Mouse (Mus musculus): ENCODE data around the gene Ralgps1. TPM values are rescaled to one million over a fixed set of nuclear protein-coding genes. Genes with fewer than 3 reads are reported as not detected.

Ralgps1 gene
- polyA plus RNA-seq, 1 experiment from 2014 or later, result 1.1 TPM

- 54% methylated on average over 9 of the region's 9 CpGs for WGBS (ENCODE audit: insufficient replicate concordance)
- no peak overlapping the region for H3K9ac ChIP-seq (ENCODE audit: low read depth, low read length)
- H3K4me2 ChIP-seq (ENCODE audit: low read depth, low read length), result no peak overlapping the region
- ATAC-seq (ENCODE audit: low read depth), result peak; percentile 72
- H3K9me3 ChIP-seq (replicated peaks; ENCODE audit: control insufficient read depth, low read length), result no peaks in the 10 kb centered on the region
- H3K27ac ChIP-seq (ENCODE audit: low read length), result peak overlapping the region; percentile 39; the same call in 1 of the 2 replicates
- peaks cover 7% of the 10 kb centered on the region for H3K4me1 ChIP-seq (ENCODE audit: control insufficient read depth, low read depth, low read length)
- no peaks in the 10 kb centered on the region for H3K36me3 ChIP-seq (ENCODE audit: control insufficient read depth, insufficient read depth)
- H3K27me3 ChIP-seq (ENCODE audit: control insufficient read depth, insufficient read depth, low read depth, low read length), result no peaks in the 10 kb centered on the region
- H3K4me3 ChIP-seq (ENCODE audit: low read depth, low read length), result no peak overlapping the region
Measured at GRCm38 (mm10) chr2:33365703-33366471, 5.4 kb downstream of the Ralgps1 start.

- Histone ChIP-seq H3K9me3 (replicated peaks; ENCODE audit: control insufficient read depth, low read length) (no peaks in the 10 kb centered on the region), H3K4me3 (ENCODE audit: low read depth, low read length) (no peak overlapping the region), H3K4me1 (ENCODE audit: control insufficient read depth, low read depth, low read length) (peaks cover 7% of the 10 kb centered on the region), H3K27ac (ENCODE audit: low read length) (no peak overlapping the region; the same call in 1 of the 2 replicates), H3K27me3 (ENCODE audit: control insufficient read depth, insufficient read depth, low read depth, low read length) (no peaks in the 10 kb centered on the region), H3K4me2 (ENCODE audit: low read depth, low read length) (no peak overlapping the region), H3K36me3 (ENCODE audit: control insufficient read depth, insufficient read depth) (no peaks in the 10 kb centered on the region), H3K9ac (ENCODE audit: low read depth, low read length) (no peak overlapping the region)
- WGBS (ENCODE audit: insufficient replicate concordance), result 79% methylated on average over 4 of the region's 4 CpGs
- ATAC-seq (ENCODE audit: low read depth), result no peak
Measured at GRCm38 (mm10) chr2:33364656-33365055, 6.6 kb downstream of the Ralgps1 start.

DNA sequence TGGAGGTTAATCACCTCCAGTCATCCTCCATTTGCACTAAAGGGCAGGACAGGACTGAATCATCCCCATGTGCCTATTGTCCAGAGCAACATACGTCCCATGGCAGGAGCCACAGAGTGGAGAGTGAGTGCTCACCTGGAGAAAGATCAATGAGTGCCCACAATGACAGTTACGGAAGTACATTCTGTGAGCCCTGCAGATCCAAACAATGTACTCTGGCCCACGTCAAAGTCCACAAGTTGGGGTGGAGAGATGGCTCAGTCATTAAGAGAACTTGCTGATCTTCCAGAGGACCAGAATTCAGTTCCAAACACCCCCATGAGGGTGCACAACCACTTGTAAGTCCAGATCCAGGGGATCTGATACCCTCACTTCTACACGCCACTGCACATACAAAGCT is 7.4 kb downstream of the Ralgps1 start:
- H3K9me3 ChIP-seq (replicated peaks; ENCODE audit: control insufficient read depth, low read length), result no peaks in the 10 kb centered on the region
- no peak overlapping the region for H3K4me3 ChIP-seq (ENCODE audit: low read depth, low read length)
- WGBS (ENCODE audit: insufficient replicate concordance), result 49% methylated on average over 4 of the region's 4 CpGs
- no peaks in the 10 kb centered on the region for H3K36me3 ChIP-seq (ENCODE audit: control insufficient read depth, insufficient read depth)
- peak; percentile 58 for ATAC-seq (ENCODE audit: low read depth)
- H3K9ac ChIP-seq (ENCODE audit: low read depth, low read length), result no peak overlapping the region
- no peak overlapping the region for H3K4me2 ChIP-seq (ENCODE audit: low read depth, low read length)
- H3K27me3 ChIP-seq (ENCODE audit: control insufficient read depth, insufficient read depth, low read depth, low read length), result no peaks in the 10 kb centered on the region
- peak overlapping the region; percentile 24; the same call in 1 of the 2 replicates for H3K27ac ChIP-seq (ENCODE audit: low read length)
- peaks cover 7% of the 10 kb centered on the region for H3K4me1 ChIP-seq (ENCODE audit: control insufficient read depth, low read depth, low read length)

DNA sequence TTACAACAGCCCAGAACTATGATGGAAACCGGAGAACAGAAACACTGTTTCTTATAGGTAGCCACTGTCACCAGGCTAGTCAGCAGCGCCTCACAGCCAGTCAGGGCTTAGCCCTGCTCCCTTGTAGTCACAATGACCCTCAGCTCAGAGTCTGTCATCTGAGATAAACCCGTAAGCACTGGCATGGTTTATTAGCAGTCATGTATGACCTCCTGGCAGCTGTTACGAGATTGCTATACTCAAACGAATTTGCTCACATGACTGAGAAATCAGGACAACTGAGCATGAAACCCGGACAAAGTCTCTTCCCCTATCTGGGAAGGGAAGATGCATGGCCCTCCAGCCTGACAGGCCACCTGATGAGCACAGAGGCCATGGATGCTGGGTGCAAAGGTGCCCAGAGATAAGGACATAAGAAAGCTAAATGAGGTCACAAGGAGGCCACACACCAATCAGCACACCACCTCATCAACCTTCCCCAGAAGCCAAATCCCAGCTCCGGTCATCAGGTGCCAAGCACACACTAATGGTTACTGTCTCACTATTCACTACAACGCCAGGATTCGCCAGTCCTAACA is 10.1 kb downstream of the Ralgps1 start:
- Histone ChIP-seq H3K9me3 (replicated peaks; ENCODE audit: control insufficient read depth, low read length) (no peaks in the 10 kb centered on the region), H3K4me2 (ENCODE audit: low read depth, low read length) (no peak overlapping the region), H3K27me3 (ENCODE audit: control insufficient read depth, insufficient read depth, low read depth, low read length) (no peaks in the 10 kb centered on the region), H3K27ac (ENCODE audit: low read length) (no peak overlapping the region; the same call in 1 of the 2 replicates), H3K36me3 (ENCODE audit: control insufficient read depth, insufficient read depth) (no peaks in the 10 kb centered on the region), H3K9ac (ENCODE audit: low read depth, low read length) (no peak overlapping the region), H3K4me1 (ENCODE audit: control insufficient read depth, low read depth, low read length) (peaks cover 3% of the 10 kb centered on the region), H3K4me3 (ENCODE audit: low read depth, low read length) (no peak overlapping the region)
- ATAC-seq (ENCODE audit: low read depth), result no peak
- 49% methylated on average over 9 of the region's 9 CpGs for WGBS (ENCODE audit: insufficient replicate concordance)

GRCm38 (mm10) chr2:33360564-33360963 is 10.7 kb downstream of the Ralgps1 start:
- no peaks in the 10 kb centered on the region for H3K36me3 ChIP-seq (ENCODE audit: control insufficient read depth, insufficient read depth)
- no peak overlapping the region for H3K4me2 ChIP-seq (ENCODE audit: low read depth, low read length)
- no peaks in the 10 kb centered on the region for H3K27me3 ChIP-seq (ENCODE audit: control insufficient read depth, insufficient read depth, low read depth, low read length)
- H3K27ac ChIP-seq (ENCODE audit: low read length), result no peak overlapping the region; the same call in 1 of the 2 replicates
- no peaks in the 10 kb centered on the region for H3K9me3 ChIP-seq (replicated peaks; ENCODE audit: control insufficient read depth, low read length)
- H3K9ac ChIP-seq (ENCODE audit: low read depth, low read length), result no peak overlapping the region
- ATAC-seq (ENCODE audit: low read depth), result peak; percentile 45; the same call in 1 of the 2 replicates
- 45% methylated on average over 3 of the region's 3 CpGs for WGBS (ENCODE audit: insufficient replicate concordance)
- no peak overlapping the region for H3K4me3 ChIP-seq (ENCODE audit: low read depth, low read length)
- peaks cover 3% of the 10 kb centered on the region for H3K4me1 ChIP-seq (ENCODE audit: control insufficient read depth, low read depth, low read length)

GRCm38 (mm10) chr2:33359184-33359583 is 12.1 kb downstream of the Ralgps1 start:
- Histone ChIP-seq H3K27me3 (ENCODE audit: control insufficient read depth, insufficient read depth, low read depth, low read length) (no peaks in the 10 kb centered on the region), H3K9me3 (replicated peaks; ENCODE audit: control insufficient read depth, low read length) (no peaks in the 10 kb centered on the region), H3K4me2 (ENCODE audit: low read depth, low read length) (no peak overlapping the region), H3K9ac (ENCODE audit: low read depth, low read length) (no peak overlapping the region), H3K27ac (ENCODE audit: low read length) (no peak overlapping the region), H3K4me3 (ENCODE audit: low read depth, low read length) (no peak overlapping the region), H3K4me1 (ENCODE audit: control insufficient read depth, low read depth, low read length) (peaks cover 3% of the 10 kb centered on the region), H3K36me3 (ENCODE audit: control insufficient read depth, insufficient read depth) (no peaks in the 10 kb centered on the region)
- WGBS (ENCODE audit: insufficient replicate concordance), result 27% methylated on average over 8 of the region's 8 CpGs
- ATAC-seq (ENCODE audit: low read depth), result no peak

- no peaks in the 10 kb centered on the region for H3K36me3 ChIP-seq (ENCODE audit: control insufficient read depth, insufficient read depth)
- H3K9me3 ChIP-seq (replicated peaks; ENCODE audit: control insufficient read depth, low read length), result no peaks in the 10 kb centered on the region
- H3K27me3 ChIP-seq (ENCODE audit: control insufficient read depth, insufficient read depth, low read depth, low read length), result no peaks in the 10 kb centered on the region
- no peaks in the 10 kb centered on the region; the same call in none of the 2 replicates for H3K4me1 ChIP-seq (ENCODE audit: control insufficient read depth, low read depth, low read length)
- no peak overlapping the region for H3K27ac ChIP-seq (ENCODE audit: low read length)
- H3K4me3 ChIP-seq (ENCODE audit: low read depth, low read length), result no peak overlapping the region
- H3K9ac ChIP-seq (ENCODE audit: low read depth, low read length), result no peak overlapping the region
- no peak for ATAC-seq (ENCODE audit: low read depth)
- 68% methylated on average over 7 of the region's 7 CpGs for WGBS (ENCODE audit: insufficient replicate concordance)
- H3K4me2 ChIP-seq (ENCODE audit: low read depth, low read length), result no peak overlapping the region
Measured at GRCm38 (mm10) chr2:33357250-33357838, 13.9 kb downstream of the Ralgps1 start.

GRCm38 (mm10) chr2:33355558-33355957 is 15.7 kb downstream of the Ralgps1 start:
- no peaks in the 10 kb centered on the region for H3K27me3 ChIP-seq (ENCODE audit: control insufficient read depth, insufficient read depth, low read depth, low read length)
- no peaks in the 10 kb centered on the region; the same call in 1 of the 2 replicates for H3K4me1 ChIP-seq (ENCODE audit: control insufficient read depth, low read depth, low read length)
- no peak overlapping the region for H3K9ac ChIP-seq (ENCODE audit: low read depth, low read length)
- H3K9me3 ChIP-seq (replicated peaks; ENCODE audit: control insufficient read depth, low read length), result no peaks in the 10 kb centered on the region
- H3K36me3 ChIP-seq (ENCODE audit: control insufficient read depth, insufficient read depth), result no peaks in the 10 kb centered on the region
- H3K27ac ChIP-seq (ENCODE audit: low read length), result no peak overlapping the region
- 73% methylated on average over 6 of the region's 6 CpGs for WGBS (ENCODE audit: insufficient replicate concordance)
- H3K4me3 ChIP-seq (ENCODE audit: low read depth, low read length), result no peak overlapping the region
- H3K4me2 ChIP-seq (ENCODE audit: low read depth, low read length), result no peak overlapping the region
- no peak for ATAC-seq (ENCODE audit: low read depth)

DNA sequence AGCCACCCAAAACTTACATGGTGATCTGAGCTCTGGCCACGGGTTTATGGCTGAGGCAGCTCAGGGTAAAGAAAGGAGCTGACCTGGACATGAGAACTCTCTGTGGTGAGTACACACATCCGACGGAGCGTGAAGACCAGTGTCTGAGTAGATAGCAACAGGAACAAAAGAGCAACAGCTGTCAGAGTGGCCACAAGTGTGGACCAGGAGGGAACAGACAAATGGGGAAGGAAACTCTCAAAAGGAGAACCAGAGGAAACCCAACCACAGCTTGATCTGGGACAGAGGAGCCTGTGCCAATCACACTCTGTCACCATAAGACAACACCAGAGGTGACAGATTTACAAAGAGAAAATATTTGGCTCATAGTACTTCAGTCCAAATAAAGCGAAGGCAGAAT is 17.9 kb downstream of the Ralgps1 start:
- Histone ChIP-seq H3K9ac (ENCODE audit: low read depth, low read length) (no peak overlapping the region), H3K9me3 (replicated peaks; ENCODE audit: control insufficient read depth, low read length) (no peaks in the 10 kb centered on the region), H3K36me3 (ENCODE audit: control insufficient read depth, insufficient read depth) (no peaks in the 10 kb centered on the region), H3K4me3 (ENCODE audit: low read depth, low read length) (0 out of 2 replicates have a peak overlapping the region, but pooled peaks have one; percentile 11), H3K27me3 (ENCODE audit: control insufficient read depth, insufficient read depth, low read depth, low read length) (no peaks in the 10 kb centered on the region), H3K27ac (ENCODE audit: low read length) (peak overlapping the region; percentile 41; the same call in 1 of the 2 replicates), H3K4me2 (ENCODE audit: low read depth, low read length) (no peak overlapping the region), H3K4me1 (ENCODE audit: control insufficient read depth, low read depth, low read length) (no peaks in the 10 kb centered on the region; the same call in 1 of the 2 replicates)
- ATAC-seq (ENCODE audit: low read depth), result no peak
- WGBS (ENCODE audit: insufficient replicate concordance), result 13% methylated on average over 5 of the region's 5 CpGs

All from liver, embryonic 16.5 days (tissue).